Mouse (Mus musculus): ENCODE results near the gene Itga7.
"Not testable (repeated sequence)": the region's sequence is repeated elsewhere in the genome, so short reads cannot be mapped to it uniquely, and the experiment has no call there.

Itga7 gene

GRCm38 (mm10) chr10:128937756-128938390, 4.3 kb downstream of the Itga7 start:
- no peak for DNase-seq

GRCm38 (mm10) chr10:128938457-128938856, 4.8 kb downstream of the Itga7 start:
- peak; percentile 85 for DNase-seq

DNA sequence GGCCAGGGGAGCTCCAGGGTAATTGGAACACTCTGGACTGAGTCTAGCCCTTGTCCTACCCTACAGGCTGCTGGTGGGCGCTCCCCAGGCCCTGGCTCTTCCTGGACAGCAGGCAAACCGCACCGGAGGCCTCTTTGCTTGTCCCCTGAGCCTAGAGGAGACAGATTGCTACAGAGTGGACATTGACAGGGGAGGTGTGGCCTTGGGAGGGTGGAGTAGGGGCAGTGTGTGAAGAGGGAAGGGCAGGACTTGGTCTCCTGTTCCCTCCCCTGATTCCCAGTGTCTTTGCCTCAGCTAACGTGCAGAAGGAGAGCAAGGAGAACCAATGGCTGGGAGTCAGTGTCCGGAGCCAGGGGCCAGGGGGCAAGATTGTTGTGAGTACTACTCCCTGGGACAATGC, 5.4 kb downstream of the Itga7 start:
- DNase-seq, result peak; percentile 42

DNA sequence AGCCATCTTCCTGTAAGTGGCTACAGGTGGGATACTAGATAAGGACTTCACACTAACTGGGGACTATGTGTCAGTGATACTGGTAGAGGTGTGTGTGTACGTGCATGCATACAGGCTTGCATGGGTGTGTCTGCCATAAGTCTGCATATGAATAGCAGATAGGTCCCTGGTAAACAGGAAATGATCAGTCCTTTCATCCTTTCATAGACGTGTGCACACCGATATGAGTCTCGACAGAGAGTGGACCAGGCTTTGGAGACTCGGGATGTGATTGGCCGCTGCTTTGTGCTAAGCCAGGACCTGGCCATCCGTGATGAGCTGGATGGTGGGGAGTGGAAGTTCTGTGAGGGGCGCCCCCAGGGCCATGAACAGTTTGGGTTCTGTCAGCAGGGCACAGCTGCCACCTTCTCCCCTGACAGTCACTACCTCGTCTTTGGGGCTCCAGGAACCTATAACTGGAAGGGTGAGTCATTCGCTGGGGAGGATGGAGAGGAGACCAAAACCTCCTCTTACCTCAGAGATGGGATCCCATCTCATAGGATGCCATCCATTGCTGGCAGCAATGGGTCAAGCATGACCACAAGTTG, 7.0 kb downstream of the Itga7 start:
- no peak for DNase-seq

DNA sequence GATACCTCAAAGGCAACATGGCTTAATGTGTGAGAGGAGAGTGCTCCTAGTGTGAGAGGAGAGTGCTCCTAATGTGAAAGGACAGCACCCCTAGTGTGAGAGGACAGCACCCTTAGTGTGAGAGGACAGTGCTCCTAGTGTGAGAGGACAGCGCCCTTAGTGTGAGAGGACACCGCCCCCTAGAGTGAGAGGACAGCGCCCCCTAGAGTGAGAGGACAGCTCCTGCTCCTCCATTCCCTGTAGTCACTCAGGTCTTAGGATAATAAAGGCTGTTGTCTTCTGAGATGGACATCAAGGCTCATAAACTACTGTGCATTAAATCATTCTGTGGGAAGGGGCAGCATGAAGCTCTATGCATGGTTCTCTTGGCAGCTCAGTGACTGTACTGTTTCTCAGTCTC, 12.1 kb downstream of the Itga7 start:
- peak; percentile 66 for DNase-seq

- no peak for DNase-seq
Observed at GRCm38 (mm10) chr10:128947496-128947895, 13.9 kb downstream of the Itga7 start.

- DNase-seq, result no peak
Observed at GRCm38 (mm10) chr10:128950208-128950887, 16.7 kb downstream of the Itga7 start.

- DNase-seq, result no peak
Observed at GRCm38 (mm10) chr10:128958340-128958739, 24.7 kb downstream of the Itga7 start.

- DNase-seq, result no peak
Observed at GRCm38 (mm10) chr10:128960142-128960541, 26.5 kb downstream of the Itga7 start.

- DNase-seq, result peak; percentile 54
Observed at GRCm38 (mm10) chr10:128960590-128961584, 27.3 kb downstream of the Itga7 start, which contains the start of gene Mettl7b. Mettl7b (minus strand) TSS chr10:128960988.

DNA sequence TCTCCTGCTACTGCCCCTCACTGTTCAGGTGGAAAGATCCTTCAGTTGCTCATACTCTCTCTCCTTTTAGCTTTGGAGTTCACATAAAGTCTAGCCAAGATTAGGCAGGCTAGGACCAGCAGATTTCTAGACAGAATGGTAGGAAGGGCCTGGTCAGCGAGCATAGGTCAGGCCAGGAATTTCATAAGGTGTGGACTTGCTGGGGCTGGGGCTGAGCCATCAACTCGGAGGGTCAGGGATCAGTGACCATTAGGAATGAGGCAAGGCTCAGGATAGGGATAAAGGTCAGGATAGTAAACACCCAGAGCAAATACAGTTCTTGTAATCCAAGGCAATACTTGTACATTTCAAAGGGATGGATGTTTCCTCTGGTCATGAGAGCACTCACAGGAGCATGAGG, 31.3 kb downstream of the Itga7 start:
- DNase-seq, result peak; percentile 57

DNA sequence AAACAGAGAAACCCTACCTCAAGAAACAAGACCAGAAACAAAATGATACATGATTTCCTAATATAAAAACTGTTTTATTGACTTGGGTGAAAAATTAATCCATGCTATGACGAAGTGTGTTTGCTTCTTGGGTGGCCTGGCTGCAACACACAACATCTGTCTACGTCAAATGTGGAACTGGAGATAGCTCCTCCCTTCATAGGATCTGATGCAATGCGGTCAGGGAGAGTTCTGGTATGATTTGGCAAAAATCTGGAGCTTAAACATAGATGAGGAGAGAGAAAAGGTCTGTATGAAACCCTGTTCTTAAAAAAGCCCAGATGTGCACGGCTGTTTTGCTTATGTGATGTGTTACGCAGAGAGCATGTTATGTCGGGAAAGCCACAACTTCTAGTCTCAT, 32.3 kb downstream of the Itga7 start:
- no peak for DNase-seq

DNA sequence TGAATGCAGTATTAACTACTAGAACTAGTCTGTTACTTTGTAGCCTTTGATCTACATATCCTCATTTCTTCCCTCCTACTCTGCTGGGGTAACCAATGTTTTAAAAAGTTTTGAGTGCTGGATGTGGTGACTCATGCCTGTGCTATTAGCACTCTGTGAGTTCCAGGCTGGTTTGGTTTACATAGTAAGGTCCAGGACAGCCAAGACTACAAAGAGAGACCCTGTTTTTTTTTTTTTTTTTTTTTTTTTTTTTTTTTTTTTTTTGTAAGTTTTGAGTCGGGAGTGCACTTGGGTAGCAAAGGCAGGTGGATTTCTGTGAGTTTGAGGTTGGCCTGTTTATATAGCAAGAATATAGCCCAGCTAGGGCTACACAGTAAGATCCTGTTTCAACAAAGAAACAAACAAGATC, 34.7 kb downstream of the Itga7 start:
- DNase-seq, result no peak

- DNase-seq, result no peak
Observed at GRCm38 (mm10) chr10:128970740-128971250, 37.2 kb downstream of the Itga7 start.

DNA sequence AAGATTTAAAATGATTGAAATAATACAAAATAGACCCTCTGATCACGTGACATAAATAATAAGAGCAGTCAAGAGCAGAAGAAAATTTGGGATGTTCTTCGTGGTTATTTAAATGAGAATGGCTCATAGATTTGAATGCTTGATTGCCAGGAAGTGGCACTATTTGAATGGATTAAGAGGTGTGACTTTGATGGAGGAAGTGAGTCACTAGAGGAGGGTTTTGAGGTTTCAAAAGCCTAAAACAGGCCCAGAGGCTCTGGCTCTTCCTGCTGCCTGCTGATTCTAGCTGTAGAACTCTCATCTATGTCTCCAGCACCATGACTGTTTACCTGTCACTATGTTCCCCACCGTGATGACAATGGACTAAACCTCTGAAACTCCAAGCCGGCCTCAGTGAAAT, 39.2 kb downstream of the Itga7 start:
- no peak for DNase-seq

DNA sequence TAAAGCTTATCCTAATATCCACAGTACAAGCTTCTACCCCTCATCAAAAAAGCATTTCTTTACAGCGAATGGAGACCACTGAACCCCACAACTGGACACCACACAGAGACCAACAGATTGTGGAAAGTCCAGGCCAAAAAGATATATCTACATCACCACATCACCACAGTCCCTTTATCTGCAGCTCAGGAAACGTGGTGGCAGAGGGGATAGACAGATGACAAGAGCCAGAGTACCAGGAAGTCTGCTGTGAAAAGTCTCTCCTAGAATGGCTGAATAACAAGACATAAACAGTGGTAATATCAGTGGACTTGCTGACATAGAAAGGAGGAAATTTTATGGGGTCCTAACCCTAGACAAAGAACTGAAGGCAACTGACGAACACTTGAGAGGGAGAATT, 42.8 kb downstream of the Itga7 start:
- DNase-seq, result no peak

- peak; percentile 68 for DNase-seq
Observed at GRCm38 (mm10) chr10:128977522-128978114, 44.0 kb downstream of the Itga7 start.

DNA sequence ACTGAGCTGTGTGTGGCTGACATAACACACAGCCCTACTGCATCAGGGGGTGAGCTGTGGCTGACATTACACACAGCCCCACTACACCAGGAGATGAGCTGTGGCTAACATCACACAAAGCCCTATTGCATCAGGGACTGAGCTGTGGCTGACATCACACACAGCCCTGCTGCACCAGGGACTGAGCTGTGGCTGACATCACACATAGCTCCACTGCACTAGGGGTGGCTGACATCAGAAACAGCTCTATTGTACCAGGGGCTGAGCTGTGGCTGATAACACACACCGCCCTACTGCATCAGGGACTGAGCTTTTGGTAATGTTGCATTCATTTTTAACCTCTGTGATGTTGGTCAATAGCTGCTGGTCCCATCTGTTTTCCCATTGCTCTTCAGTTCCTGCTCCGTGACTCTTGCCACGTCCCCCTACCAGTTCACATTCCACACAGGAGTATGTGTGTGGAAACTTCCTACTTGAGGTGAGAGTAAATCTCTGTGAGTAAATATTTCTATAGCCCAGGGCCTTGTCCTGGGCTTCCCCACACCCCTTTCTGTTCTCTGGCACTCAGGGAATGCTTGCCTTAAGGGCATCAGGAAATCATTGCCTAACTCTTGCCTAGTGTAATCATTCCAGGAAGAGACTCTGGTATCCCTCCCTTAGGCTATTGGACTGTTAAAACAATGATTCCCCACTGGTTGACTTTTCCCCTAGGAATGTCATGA, 47.2 kb downstream of the Itga7 start:
- no peak for DNase-seq

GRCm38 (mm10) chr10:128989131-128989530, 55.5 kb downstream of the Itga7 start, which contains the start of gene Olfr9:
Olfr9 (plus strand) TSS chr10:128989431.
- not testable (repeated sequence) for DNase-seq

DNA sequence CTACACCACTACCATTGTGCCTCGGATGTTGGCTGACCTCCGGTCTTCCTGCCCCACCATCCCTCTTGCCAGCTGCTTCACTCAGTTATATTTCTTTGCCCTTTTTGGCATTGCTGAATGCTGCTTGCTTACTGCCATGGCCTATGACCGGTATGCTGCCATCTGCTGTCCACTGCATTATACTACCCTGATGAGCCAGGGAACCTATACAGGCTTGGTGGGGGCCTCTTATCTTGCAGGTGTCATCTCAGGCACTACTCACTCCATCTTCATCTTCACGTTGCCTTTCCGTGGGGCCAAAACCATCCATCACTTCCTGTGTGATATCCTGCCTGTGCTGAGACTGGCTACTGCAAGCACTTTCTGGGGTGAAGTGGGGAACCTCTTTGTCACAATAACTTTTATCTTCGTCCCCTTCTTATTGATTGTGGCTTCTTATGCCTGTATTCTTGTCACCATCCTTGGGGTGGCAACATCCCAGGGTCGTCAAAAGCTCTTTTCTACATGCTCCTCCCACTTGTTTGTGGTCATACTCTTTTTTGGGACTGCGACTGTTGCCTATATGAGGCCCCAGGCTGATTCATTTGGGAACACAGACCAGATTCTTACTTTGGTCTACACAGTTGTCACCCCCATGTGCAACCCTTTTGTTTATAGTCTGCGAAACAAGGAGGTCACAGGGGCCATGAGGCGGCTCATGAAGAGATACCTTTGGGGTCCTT, 56.7 kb downstream of the Itga7 start:
- DNase-seq, result not testable (repeated sequence)

DNA sequence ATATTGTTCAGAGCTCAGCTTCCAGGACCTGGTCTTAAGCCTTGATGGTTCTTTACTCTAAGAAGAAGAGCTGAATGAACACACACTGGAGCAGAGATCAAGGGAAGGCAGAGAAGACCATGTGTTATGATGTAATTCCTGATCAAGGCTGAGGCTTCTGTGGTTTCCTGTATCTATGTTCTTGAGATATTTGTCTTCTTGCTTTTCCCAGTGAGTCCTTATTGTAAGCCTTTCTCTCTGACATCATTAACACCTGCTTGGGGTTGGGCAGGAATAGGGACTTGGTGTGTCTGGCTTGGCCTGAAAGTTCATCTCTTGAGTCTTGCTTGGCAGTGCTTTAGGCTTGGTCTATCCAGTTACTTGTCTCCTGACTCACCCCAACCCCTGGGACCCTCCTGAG, 57.4 kb downstream of the Itga7 start:
- no peak for DNase-seq
